Mouse (Mus musculus): Measurements from ENCODE around the gene Cd82.

DNA sequence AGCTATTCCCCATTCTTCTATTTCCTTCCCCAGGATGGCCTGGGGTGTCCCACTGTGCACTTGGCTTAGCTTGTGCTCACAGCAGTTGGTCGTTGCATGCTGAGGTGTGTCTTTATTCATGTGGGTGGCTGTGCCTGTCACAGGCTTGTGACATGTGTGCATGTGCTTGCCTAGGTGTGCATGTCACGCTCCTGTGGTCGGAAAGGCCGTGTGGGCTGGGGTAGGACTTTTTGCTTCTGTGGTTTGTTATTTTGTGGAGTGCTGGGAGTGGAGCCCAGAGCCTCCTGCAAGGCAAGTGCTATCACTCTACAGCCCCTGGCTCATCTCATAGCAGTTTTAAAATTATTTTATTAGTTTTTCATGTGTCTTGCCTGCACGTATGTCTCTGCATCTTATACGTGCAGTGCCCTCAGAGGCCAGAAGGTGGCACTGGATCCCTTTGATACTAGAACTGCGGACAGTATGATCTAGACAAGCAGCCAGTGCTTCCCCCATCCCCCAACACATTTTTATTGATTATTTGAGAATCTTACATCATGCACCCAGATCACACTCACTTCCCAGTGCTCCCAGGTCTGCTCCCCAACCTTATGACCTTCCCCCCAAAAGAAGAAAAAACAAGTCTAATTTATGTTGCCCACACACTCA, 49.4 kb downstream of the Cd82 start:
- TF ChIP-seq CTCF (IDR thresholded peaks at IDR 0.05; ENCODE audit: borderline replicate concordance, control insufficient read depth, extremely low read depth, insufficient read depth, low read length, poor library complexity) (no peak), POLR2A (IDR thresholded peaks at IDR 0.05; ENCODE audit: control insufficient read depth, extremely low read depth, insufficient read depth, low read length, poor library complexity) (no peak)
